Mouse (Mus musculus) heart, embryonic 16.5 days (tissue): ENCODE data around the gene Gm10722. TPM values are rescaled to one million over a fixed set of nuclear protein-coding genes. Genes with fewer than 3 reads are reported as not detected.
"Not testable (repeated sequence)": the region's sequence is repeated elsewhere in the genome, so short reads cannot be mapped to it uniquely, and the experiment has no call there.

Source experiments
- ATAC-seq: fragments of 200-750 bp; cut with Nextera tagmentation; replicated peaks from 2 replicates; pipeline ENCODE4 v1.8.0; 2017; ENCODE audit warnings: moderate number of reproducible peaks; ENCODE audit not compliant: insufficient read depth, low FRiP score; ENCODE audit errors: extremely low read depth
- H3K27ac ChIP-seq: fragments of 300-500 bp; sonication (generic); 2 replicates; pipeline ENCODE4 v1.5.1; 2014; ENCODE audit warnings: mild to moderate bottlenecking, low read length, control low read depth, moderate library complexity
- H3K27me3 ChIP-seq: fragments of 300-500 bp; sonication (generic); 2 replicates; pipeline ENCODE4 v1.6.1; 2014; ENCODE audit warnings: low read length, mixed read lengths; ENCODE audit not compliant: control insufficient read depth, insufficient read depth
- H3K36me3 ChIP-seq: fragments of 300-500 bp; sonication (generic); 2 replicates; pipeline ENCODE4 v1.6.1; 2014; ENCODE audit not compliant: control insufficient read depth, insufficient read depth
- H3K4me1 ChIP-seq: fragments of 300-500 bp; sonication (generic); 2 replicates; pipeline ENCODE4 v1.6.1; 2014; ENCODE audit warnings: low read length, mixed read lengths; ENCODE audit not compliant: control insufficient read depth, insufficient read depth
- H3K4me2 ChIP-seq: fragments of 300-500 bp; sonication (generic); 2 replicates; pipeline ENCODE4 v1.6.1; 2014; ENCODE audit warnings: low read depth, mild to moderate bottlenecking, control low read depth, low read length
- H3K4me3 ChIP-seq: fragments of 300-500 bp; sonication (generic); 2 replicates; pipeline ENCODE4 v1.5.1; 2014; ENCODE audit warnings: mild to moderate bottlenecking, control low read depth, low read length
- H3K9ac ChIP-seq: fragments of 300-500 bp; sonication (generic); 2 replicates; pipeline ENCODE4 v1.6.1; 2014; ENCODE audit warnings: low read length, control low read depth
- H3K9me3 ChIP-seq: fragments of 300-500 bp; sonication (generic); replicated peaks from 2 replicates; pipeline ENCODE4 v1.6.1; 2016; ENCODE audit warnings: low read length; ENCODE audit not compliant: control insufficient read depth
- WGBS: fragments of 180-500 bp; shearing (Covaris S2); extraction: QIAGEN DNeasy Blood & Tissue Kit; methylation state at CpG from one replicate; pipeline ENCODE4 v1.1.7; 2014; 5-methylcytosine and 5-hydroxymethylcytosine counted together
- microRNA-seq: library from miRNA; unstranded; fragments of <30 nt; microRNA quantifications from one replicate; pipeline ENCODE4, GENCODE M21; 2017
- polyA plus RNA-seq: library from polyadenylated mRNA; unstranded; fragments of >200 nt; fragmentation: Nextera tagmentation; extraction: Ambion mirVana; gene quantifications from 2 replicates; pipeline ENCODE4 v1.2.1, GENCODE M21; 2015

The Gm10722 gene
- polyA plus RNA-seq, 1 experiment from 2014 or later = not detected

DNA sequence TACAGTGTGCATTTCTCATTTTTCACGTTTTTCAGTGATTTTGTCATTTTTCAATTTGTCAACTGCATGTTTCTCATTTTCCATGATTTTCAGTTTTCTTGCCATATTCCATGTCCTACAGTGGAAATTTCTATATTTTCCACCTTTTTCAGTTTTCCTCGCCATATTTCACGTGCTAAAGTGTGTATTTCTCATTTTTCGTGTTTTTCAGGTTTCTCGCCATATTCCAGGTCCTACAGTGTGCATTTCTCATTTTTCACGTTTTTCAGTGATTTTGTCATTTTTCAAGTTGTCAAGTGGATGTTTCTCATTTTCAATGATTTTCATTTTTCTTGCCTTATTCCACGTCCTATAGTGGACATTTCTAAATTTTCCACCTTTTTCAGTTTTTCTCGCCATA, 35.9 kb downstream of the Gm10722 start, which contains the start of gene Gm10715:
Gm10715 (plus strand) TSS at position 301 of the 400 bp plus-strand sequence.
- H3K27me3 ChIP-seq, H3K9ac ChIP-seq, H3K9me3 ChIP-seq, H3K36me3 ChIP-seq, H3K4me1 ChIP-seq, H3K4me3 ChIP-seq, H3K27ac ChIP-seq, H3K4me2 ChIP-seq, ATAC-seq: not testable (repeated sequence)
- WGBS = 68% methylated on average over 6 of the region's 8 CpGs

DNA sequence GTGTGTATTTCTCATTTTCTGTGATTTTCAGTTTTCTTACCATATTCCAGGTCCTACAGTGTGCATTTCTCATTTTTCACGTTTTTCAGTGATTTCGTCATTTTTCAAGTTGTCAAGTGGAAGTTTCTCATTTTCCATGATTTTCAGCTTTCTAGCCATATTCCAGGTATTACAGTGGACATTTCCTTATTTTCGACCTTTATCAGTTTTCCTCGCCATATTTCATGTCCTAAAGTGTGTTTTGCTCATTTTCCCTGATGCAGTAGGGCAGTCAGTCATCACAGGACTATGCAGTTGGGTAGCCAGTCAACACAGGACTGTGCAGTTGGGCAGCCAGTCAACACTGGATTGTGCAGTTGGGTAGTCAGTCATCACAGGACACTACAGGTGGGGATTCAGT, 37.4 kb downstream of the Gm10722 start:
- H3K27me3 ChIP-seq, H3K4me2 ChIP-seq, H3K9me3 ChIP-seq, ATAC-seq, H3K27ac ChIP-seq, H3K9ac ChIP-seq, H3K36me3 ChIP-seq, H3K4me3 ChIP-seq, H3K4me1 ChIP-seq: not testable (repeated sequence)
- 60% methylated on average over 4 of the region's 4 CpGs for WGBS

Small RNA genes lying within 50 kb of the gene (microRNA-seq; reads per million reads assigned to microRNA genes)
- not detected for gene Mir101c

Other genes with a start within 250 kb of the Gm10722 start
- gene Gm11168, start 2.4 kb downstream of the Gm10722 start, polyA plus RNA-seq = 0.38 TPM in 1 of 2 replicates, not detected in the other
- gene Gm10721, start 12.2 kb downstream of the Gm10722 start, polyA plus RNA-seq = 0.79 TPM in 1 of 2 replicates, not detected in the other
- 0.24 TPM in 1 of 2 replicates, not detected in the other for gene Gm10720, start 14.7 kb downstream of the Gm10722 start, polyA plus RNA-seq
- 1.2 TPM in 1 of 2 replicates, not detected in the other for gene Gm10719, start 16.5 kb downstream of the Gm10722 start, polyA plus RNA-seq
- gene Gm10718, start 22.6 kb downstream of the Gm10722 start, polyA plus RNA-seq = 2.3 TPM in 1 of 2 replicates, not detected in the other
- gene Gm10717, start 24.5 kb downstream of the Gm10722 start, polyA plus RNA-seq = 0.38 TPM in 1 of 2 replicates, not detected in the other
- gene Gm17535, start 33.7 kb downstream of the Gm10722 start, polyA plus RNA-seq = not detected in 2 replicates
- not detected in 2 replicates for gene Gm10715, start 36.0 kb downstream of the Gm10722 start, polyA plus RNA-seq